Mouse (Mus musculus) ovary, postnatal 10 days (tissue): Measurements from ENCODE around the gene Hopx.

Experiments
- DNase-seq: peaks from one replicate; pipeline ENCODE4 v3.0.0; 2022; ENCODE audit warnings: low spot score

The Hopx gene

DNA sequence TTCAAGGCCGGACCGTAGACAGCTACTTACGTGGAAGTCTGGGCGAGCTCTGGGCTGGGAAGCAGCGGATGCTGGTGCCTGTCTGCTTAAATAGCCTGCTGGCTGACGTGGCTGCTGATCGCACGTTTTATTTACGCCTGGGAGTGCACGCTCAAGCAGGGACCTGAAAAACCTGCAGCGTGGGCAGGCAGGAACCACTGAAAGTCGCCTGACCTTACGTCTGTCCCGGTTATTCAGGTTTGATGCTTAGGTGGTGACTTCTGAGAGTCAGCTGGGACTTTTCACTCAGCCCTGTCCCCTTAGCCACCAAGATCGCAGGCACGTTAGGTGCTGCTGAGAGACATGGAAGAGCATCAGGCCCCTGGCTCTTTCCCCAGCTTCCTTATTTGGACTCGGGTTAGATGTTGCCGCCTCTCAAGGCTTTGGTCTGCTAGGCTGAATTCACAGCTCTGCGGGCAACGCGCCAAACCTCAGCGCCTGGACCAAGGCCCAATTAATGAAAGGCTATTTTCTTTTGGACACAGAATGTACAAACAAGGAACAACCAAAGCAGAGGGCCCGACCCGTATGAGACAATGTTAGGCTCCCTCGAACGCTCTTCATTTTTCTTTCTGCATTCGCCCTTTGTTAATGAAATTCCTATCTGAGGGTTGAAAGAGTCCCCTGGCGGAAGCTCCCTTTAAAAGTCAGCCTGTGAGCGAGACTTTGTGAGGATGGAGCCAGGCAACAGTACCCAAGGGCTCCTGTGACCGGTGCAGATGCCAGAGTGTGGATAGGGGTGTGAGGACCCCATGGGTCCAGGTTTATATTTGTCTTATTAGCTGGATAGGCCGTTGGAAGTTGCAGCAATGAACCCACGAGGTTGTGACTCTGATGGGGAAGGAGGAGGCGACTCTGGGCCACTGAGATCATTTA, at the start of gene Hopx:
TSS of gene Hopx (minus strand) at position 305 of the 915 bp plus-strand sequence.
- DNase-seq, result peak; percentile 69

DNA sequence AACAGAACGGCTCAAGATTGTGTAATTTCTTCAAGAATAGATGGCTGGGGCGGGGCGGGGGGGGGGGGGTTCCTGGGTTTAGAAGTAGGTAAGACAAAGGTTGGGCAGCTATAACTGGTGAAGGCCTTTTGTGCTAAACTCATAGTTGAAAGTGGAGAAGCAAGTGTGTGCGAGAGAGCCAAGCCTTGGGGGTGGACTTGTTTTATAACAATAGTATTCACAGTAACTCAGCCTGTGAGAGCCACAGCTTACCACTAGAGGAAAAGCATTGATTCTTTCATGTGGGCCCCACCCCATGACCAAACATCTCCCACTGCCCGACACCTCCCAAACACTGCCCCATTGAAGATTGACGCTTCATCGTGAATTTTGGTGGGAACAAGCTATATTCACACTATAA, 48.7 kb upstream of the Hopx start:
- DNase-seq, result no peak

GRCm38 (mm10) chr5:77162566-77162965, 47.6 kb upstream of the Hopx start:
- DNase-seq, result no peak

GRCm38 (mm10) chr5:77157777-77158540, 43.0 kb upstream of the Hopx start:
- DNase-seq, result no peak

GRCm38 (mm10) chr5:77156938-77157337, 42.0 kb upstream of the Hopx start:
- DNase-seq, result no peak

- DNase-seq, result no peak
Measured at GRCm38 (mm10) chr5:77155526-77155925, 40.6 kb upstream of the Hopx start.

- no peak for DNase-seq
Measured at GRCm38 (mm10) chr5:77154812-77155211, 39.9 kb upstream of the Hopx start.

GRCm38 (mm10) chr5:77151738-77152137, 36.8 kb upstream of the Hopx start:
- no peak for DNase-seq

- no peak for DNase-seq
Measured at GRCm38 (mm10) chr5:77151075-77151474, 36.2 kb upstream of the Hopx start.

DNA sequence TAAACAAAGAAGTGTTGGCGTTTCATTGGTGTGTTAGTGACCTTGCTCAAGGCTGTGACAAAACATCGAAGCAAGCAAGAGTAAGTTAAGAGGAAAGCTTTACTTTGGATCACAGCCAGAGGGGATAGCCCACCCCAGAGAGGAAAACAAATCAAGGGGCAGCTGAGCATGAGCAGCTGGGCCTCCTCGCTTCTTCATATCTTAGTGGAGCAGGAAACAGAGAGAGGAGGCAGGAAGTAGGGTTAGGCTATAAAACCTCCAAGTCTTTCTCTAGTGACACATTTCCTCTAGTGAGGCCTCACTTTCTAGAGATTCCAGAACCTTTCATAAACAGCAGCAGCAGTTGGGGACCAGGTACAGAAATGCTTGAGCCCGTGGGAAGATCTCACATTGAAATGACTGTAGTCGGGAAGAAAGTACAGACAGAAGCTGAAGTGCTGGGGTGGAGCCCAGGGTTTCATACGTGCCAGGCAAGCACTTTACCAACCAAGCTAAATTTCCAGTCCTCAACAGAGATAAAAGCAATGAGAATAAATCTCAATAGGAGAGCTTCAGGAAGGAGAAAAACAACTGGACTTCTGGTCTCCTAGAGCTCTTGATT, 33.2 kb upstream of the Hopx start:
- no peak for DNase-seq

- DNase-seq, result no peak
Measured at GRCm38 (mm10) chr5:77146459-77147170, 31.7 kb upstream of the Hopx start.

- no peak for DNase-seq
Measured at GRCm38 (mm10) chr5:77144647-77145046, 29.7 kb upstream of the Hopx start.

DNA sequence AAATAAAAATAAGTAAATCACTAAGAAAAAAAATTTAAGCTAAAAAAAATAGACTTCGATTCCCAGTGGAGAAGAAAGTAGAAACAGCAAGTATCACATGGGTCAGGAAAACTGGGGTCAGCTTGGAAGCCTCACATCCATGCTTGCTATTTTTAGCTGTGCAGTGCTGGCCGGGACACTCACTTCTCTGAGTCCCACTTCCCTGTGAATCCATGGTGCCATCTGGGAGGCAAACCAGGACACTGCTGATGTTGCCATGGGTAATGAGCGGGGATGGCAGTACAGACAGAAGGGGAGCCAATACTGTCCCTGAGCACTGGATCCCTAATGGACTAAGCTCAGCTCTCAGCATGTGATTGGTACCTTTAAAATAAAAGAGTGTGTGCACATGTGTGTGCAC, 28.2 kb upstream of the Hopx start:
- no peak for DNase-seq

- no peak for DNase-seq
Measured at GRCm38 (mm10) chr5:77141336-77141735, 26.4 kb upstream of the Hopx start.

DNA sequence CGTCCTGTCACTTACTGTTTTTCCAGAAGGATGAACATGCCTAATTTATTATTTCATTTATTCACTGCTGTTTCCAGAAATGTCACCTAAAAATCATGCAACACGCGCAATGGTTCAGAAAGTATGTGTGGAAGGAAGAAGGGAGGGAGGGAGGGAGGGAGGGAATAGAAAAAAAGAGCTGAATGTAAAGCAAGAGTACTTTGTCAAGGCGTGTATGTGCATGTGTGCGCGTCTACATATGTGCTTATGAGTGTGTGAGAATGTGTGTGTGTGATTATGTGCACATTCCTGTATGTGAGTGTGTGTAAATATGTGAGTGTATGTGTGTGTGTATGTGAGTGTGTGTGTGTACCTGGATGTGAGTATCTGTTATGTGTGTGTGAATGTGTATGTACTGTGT, 25.9 kb upstream of the Hopx start:
- DNase-seq, result no peak

- DNase-seq, result no peak
Measured at GRCm38 (mm10) chr5:77140108-77140507, 25.2 kb upstream of the Hopx start.

- no peak for DNase-seq
Measured at GRCm38 (mm10) chr5:77137701-77138265, 22.9 kb upstream of the Hopx start.

DNA sequence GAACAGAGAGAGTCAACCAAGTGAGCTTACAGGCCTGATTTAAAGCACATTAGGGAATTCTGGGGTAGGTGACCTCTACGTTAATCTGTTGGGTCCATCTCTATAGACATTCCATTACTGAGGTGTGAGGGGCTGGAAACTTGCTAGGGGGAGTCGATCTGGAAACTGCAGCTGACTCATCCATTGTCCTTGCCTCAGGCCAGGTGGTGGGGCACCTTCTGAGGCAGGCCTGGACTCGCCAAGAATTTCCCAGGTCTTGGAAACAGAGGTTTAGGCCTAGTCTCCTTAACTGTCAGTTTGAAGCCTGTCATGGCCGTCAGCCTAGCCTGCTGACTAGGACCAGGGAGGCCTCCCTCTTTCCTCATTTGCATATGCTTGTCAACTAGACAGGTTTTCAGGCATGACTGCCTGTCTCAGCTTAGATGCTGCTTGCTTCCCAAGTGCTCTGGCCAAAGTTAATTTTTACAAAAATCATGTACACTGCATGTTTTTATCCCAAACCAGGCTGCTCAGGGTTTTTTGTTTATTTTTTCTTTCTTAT, 21.8 kb upstream of the Hopx start:
- no peak for DNase-seq

DNA sequence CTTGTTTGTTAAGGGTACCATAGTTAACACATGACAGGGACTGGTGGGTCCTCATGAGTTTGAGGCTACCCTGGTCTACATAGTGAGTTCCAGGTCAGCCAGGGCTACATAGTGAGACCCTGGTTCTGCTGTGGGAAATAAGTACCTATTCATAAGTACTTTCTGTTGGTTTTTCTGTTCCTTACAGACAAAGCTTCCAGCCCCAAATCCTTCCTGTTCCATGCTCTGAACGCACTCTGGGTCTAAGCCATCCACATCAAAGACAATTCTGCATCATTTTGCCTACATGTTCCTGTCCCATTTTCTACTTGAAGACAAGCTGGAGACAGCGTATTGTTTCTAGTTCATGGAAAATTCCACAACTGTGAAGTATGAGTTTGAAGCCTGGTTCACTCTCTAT, 20.0 kb upstream of the Hopx start:
- no peak for DNase-seq

- DNase-seq, result no peak
Measured at GRCm38 (mm10) chr5:77134465-77134864, 19.5 kb upstream of the Hopx start.

DNA sequence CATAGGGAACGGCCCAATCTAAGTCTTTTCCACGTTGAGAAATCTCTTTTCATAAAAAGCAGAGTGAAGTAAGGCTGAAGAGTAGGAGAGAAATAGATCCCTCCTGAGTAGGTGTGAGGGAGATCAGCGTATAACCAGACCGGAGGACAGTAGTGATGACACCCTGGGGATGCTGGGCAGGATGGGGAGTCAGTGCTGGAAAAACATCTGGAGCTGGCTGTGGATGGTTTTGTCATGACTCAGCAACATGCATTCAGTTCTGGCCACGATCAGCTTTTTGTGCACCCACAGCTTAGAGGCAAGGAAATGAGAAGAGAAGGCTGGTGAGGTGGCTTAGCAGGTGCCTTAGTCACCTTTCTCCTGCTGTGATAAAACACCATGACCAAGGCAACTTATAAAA, 19.0 kb upstream of the Hopx start:
- DNase-seq, result no peak
